Mouse (Mus musculus): ENCODE measurements around the gene Vrk1.
A peak's percentile ranks its signal among the peaks of the same experiment; 100 is the strongest.

The Vrk1 gene

GRCm38 (mm10) chr12:106010065-106010915 lies at the start of gene Vrk1:
Gene Vrk1 (plus strand): TSS chr12:106010228.
- DNase-seq (ENCODE audit: low spot score), result peak; percentile 77

- DNase-seq (ENCODE audit: low spot score), result no peak
Observed at GRCm38 (mm10) chr12:105960592-105961330, 49.3 kb upstream of the Vrk1 start.

- DNase-seq (ENCODE audit: low spot score), result no peak
Observed at GRCm38 (mm10) chr12:105961667-105962066, 48.4 kb upstream of the Vrk1 start.

GRCm38 (mm10) chr12:105962103-105963011 lies 47.7 kb upstream of the Vrk1 start:
- DNase-seq (ENCODE audit: low spot score), result peak; percentile 85

GRCm38 (mm10) chr12:105963012-105963572 lies 46.9 kb upstream of the Vrk1 start:
- DNase-seq (ENCODE audit: low spot score), result peak; percentile 6

- DNase-seq (ENCODE audit: low spot score), result no peak
Observed at GRCm38 (mm10) chr12:105966887-105967637, 43.0 kb upstream of the Vrk1 start.

- DNase-seq (ENCODE audit: low spot score), result no peak
Observed at GRCm38 (mm10) chr12:105967806-105968205, 42.2 kb upstream of the Vrk1 start.

GRCm38 (mm10) chr12:105971182-105971581 lies 38.8 kb upstream of the Vrk1 start:
- no peak for DNase-seq (ENCODE audit: low spot score)

- DNase-seq (ENCODE audit: low spot score), result no peak
Observed at GRCm38 (mm10) chr12:105972673-105973072, 37.4 kb upstream of the Vrk1 start.

GRCm38 (mm10) chr12:105973691-105974090 lies 36.3 kb upstream of the Vrk1 start:
- no peak for DNase-seq (ENCODE audit: low spot score)

GRCm38 (mm10) chr12:105974107-105974506 lies 35.9 kb upstream of the Vrk1 start:
- DNase-seq (ENCODE audit: low spot score), result no peak

GRCm38 (mm10) chr12:105981121-105981973 lies 28.7 kb upstream of the Vrk1 start:
- DNase-seq (ENCODE audit: low spot score), result no peak

- DNase-seq (ENCODE audit: low spot score), result no peak
Observed at GRCm38 (mm10) chr12:105981974-105982305, 28.1 kb upstream of the Vrk1 start.

GRCm38 (mm10) chr12:105982598-105982997 lies 27.4 kb upstream of the Vrk1 start:
- no peak for DNase-seq (ENCODE audit: low spot score)

- no peak for DNase-seq (ENCODE audit: low spot score)
Observed at GRCm38 (mm10) chr12:105983499-105983898, 26.5 kb upstream of the Vrk1 start.

- no peak for DNase-seq (ENCODE audit: low spot score)
Observed at GRCm38 (mm10) chr12:105988434-105988833, 21.6 kb upstream of the Vrk1 start.

GRCm38 (mm10) chr12:105992756-105993155 lies 17.3 kb upstream of the Vrk1 start:
- DNase-seq (ENCODE audit: low spot score), result no peak

- DNase-seq (ENCODE audit: low spot score), result no peak
Observed at GRCm38 (mm10) chr12:105993356-105993755, 16.7 kb upstream of the Vrk1 start.

- no peak for DNase-seq (ENCODE audit: low spot score)
Observed at GRCm38 (mm10) chr12:105995940-105996339, 14.1 kb upstream of the Vrk1 start.

Measured in ovary, postnatal 10 days (tissue).